Mouse (Mus musculus) erythroblast, embryonic 14.5 days (primary cell): ENCODE measurements around the gene Pkd1l3. TPM values are rescaled to one million over a fixed set of nuclear protein-coding genes. Genes with fewer than 3 reads are reported as not detected.

Experiments
- H3K27me3 ChIP-seq: 2 replicates; pipeline ENCODE4 v1.6.1; 2012; ENCODE audit warnings: inconsistent platforms; ENCODE audit not compliant: control insufficient read depth
- H3K36me3 ChIP-seq: 2 replicates; pipeline ENCODE4 v1.6.1; 2012; ENCODE audit warnings: mild to moderate bottlenecking, inconsistent platforms; ENCODE audit not compliant: control insufficient read depth
- H3K4me1 ChIP-seq: 2 replicates; pipeline ENCODE4 v1.6.1; 2012; ENCODE audit warnings: inconsistent platforms; ENCODE audit not compliant: control insufficient read depth
- H3K4me3 ChIP-seq: replicated peaks from 2 replicates; pipeline ENCODE3; 2012; ENCODE audit warnings: moderate library complexity, mild to moderate bottlenecking, inconsistent platforms
- H3K9me3 ChIP-seq: 2 replicates; pipeline ENCODE4 v1.6.1; 2012; ENCODE audit warnings: low read length, inconsistent platforms, mixed read lengths; ENCODE audit not compliant: control insufficient read depth
- GATA1 ChIP-seq: IDR thresholded peaks from 2 replicates; pipeline ENCODE4 v1.6.1; 2012; ENCODE audit warnings: low read length, inconsistent platforms, mixed read lengths
- TAL1 ChIP-seq: IDR thresholded peaks from 3 replicates; pipeline ENCODE4 v1.6.1; 2012; ENCODE audit warnings: low read length, inconsistent platforms, mixed read lengths
- polyA plus RNA-seq: library from polyadenylated mRNA; stranded (reverse); fragments of >175 nt; gene quantifications from 2 replicates; pipeline ENCODE4 v1.2.3, GENCODE M21; 2012

Pkd1l3 gene
- polyA plus RNA-seq, 1 experiment, result 0.01 TPM

- no peaks in the 10 kb centered on the region for H3K9me3 ChIP-seq
- no peak for TF ChIP-seq TAL1
- no peak for TF ChIP-seq GATA1
- H3K4me1 ChIP-seq, result no peaks in the 10 kb centered on the region
- no peaks in the 10 kb centered on the region for H3K27me3 ChIP-seq
- no peaks in the 10 kb centered on the region for H3K36me3 ChIP-seq
- H3K4me3 ChIP-seq, result no peak overlapping the region
These were observed 36.5 kb downstream of the Pkd1l3 start for GRCm38 (mm10) chr8:109650801-109651200.

- no peaks in the 10 kb centered on the region for H3K27me3 ChIP-seq
- H3K4me3 ChIP-seq, result no peak overlapping the region
- H3K4me1 ChIP-seq, result no peaks in the 10 kb centered on the region
- no peaks in the 10 kb centered on the region for H3K9me3 ChIP-seq
- TF ChIP-seq GATA1, result no peak
- H3K36me3 ChIP-seq, result no peaks in the 10 kb centered on the region
These were observed 42.5 kb downstream of the Pkd1l3 start for GRCm38 (mm10) chr8:109656860-109657259.

- Histone ChIP-seq H3K27me3 (no peaks in the 10 kb centered on the region), H3K4me3 (no peak overlapping the region), H3K4me1 (no peaks in the 10 kb centered on the region), H3K36me3 (peaks cover 7% of the 10 kb centered on the region), H3K9me3 (no peaks in the 10 kb centered on the region)
- TF ChIP-seq GATA1 (no peak), TAL1 (no peak)
These were observed 48.0 kb downstream of the Pkd1l3 start for GRCm38 (mm10) chr8:109662328-109662727.

- no peaks in the 10 kb centered on the region for H3K4me1 ChIP-seq
- H3K9me3 ChIP-seq, result no peaks in the 10 kb centered on the region
- TF ChIP-seq GATA1 (no peak), TAL1 (no peak)
- no peaks in the 10 kb centered on the region for H3K27me3 ChIP-seq
- peaks cover 45% of the 10 kb centered on the region for H3K36me3 ChIP-seq
- H3K4me3 ChIP-seq, result no peak overlapping the region
These were observed 52.3 kb downstream of the Pkd1l3 start for GRCm38 (mm10) chr8:109666616-109667015.

DNA sequence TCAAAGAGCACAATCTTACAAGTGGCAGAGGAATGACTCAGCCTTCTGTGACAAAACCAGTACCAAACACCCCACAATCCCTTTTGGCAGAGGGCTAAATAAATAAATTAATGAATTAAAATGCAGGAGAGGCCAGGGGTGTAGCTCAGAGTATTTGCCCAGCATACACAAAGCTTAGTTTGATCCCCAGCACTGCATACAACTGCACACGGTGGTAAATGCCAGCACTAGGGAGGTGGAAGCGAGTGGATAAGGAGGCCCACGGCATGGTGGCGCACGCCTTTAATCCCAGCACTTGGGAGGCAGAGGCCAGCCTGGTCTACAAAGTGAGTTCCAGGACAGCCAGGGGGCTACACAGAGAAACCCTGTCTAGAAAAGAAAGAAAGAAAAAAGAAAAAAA, 58.3 kb downstream of the Pkd1l3 start:
- Histone ChIP-seq H3K36me3 (peaks cover 95% of the 10 kb centered on the region), H3K4me1 (no peaks in the 10 kb centered on the region), H3K27me3 (no peaks in the 10 kb centered on the region), H3K9me3 (no peaks in the 10 kb centered on the region), H3K4me3 (no peak overlapping the region)
- TF ChIP-seq GATA1 (no peak), TAL1 (no peak)

DNA sequence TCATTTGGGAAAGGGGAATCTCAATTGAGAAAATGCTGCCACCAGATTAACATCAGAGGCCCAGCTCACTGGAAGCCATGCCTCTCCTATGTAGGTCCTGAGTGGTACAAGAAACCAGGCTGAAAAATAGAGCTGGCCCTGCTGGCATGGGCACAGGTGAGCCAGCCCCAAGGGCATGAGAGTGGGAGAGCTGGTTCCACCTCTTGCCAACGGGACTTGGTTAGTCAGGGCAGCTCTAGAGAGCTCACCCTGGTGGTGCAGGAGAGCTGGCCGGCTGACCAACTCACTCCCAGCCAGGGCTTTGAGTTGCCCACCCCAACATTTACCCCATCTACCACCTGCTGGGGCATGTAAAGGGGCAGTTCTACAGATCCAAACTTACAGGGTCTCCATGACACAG, 59.3 kb downstream of the Pkd1l3 start:
- no peaks in the 10 kb centered on the region for H3K9me3 ChIP-seq

DNA sequence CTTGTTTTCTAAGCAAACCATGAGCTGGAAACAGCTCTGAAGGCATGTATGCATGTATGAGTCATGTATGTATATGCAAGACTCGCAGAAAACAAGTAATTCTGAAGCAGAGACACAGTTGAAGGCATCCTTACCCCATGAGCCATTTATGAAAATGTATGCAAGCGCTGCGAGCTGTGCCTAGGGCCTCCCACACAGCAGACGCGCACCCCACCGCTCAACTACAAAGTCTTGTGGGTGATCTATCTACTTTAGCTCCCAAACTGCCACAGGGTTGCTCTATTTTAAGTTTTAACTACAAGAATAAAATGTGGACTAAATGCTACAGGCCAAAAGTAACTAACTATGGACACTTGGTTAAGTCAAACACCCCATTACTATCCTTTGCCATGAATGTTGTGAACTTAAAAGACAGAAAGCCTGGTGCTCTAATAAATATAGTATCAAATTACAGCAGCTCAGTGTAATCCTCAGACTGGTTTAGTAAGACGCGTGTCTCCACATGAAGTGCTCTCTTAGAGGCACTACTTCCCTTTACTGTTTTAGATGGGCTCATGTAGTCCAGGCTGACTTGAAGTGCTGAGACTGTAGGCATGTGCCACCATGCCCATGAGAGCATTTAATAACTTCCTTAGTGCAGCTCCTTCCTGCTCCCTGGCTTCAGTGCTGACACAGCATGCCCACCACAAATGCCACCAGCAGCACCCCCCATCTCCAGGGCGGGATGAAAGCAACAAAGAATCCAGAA, 61.8 kb downstream of the Pkd1l3 start:
- no peak overlapping the region for H3K4me3 ChIP-seq
- H3K36me3 ChIP-seq, result peaks cover 98% of the 10 kb centered on the region
- H3K4me1 ChIP-seq, result no peaks in the 10 kb centered on the region
- no peaks in the 10 kb centered on the region for H3K27me3 ChIP-seq
- no peak for TF ChIP-seq TAL1
- TF ChIP-seq GATA1, result no peak
- H3K9me3 ChIP-seq, result no peaks in the 10 kb centered on the region

More for the DNA sequence above, 59.3 kb downstream of the Pkd1l3 start:
- Histone ChIP-seq H3K4me1 (no peaks in the 10 kb centered on the region), H3K27me3 (no peaks in the 10 kb centered on the region), H3K4me3 (no peak overlapping the region), H3K36me3 (peaks cover 96% of the 10 kb centered on the region)
- no peak for TF ChIP-seq TAL1
- TF ChIP-seq GATA1, result no peak

- Histone ChIP-seq H3K27me3 (no peaks in the 10 kb centered on the region), H3K4me3 (no peak overlapping the region), H3K36me3 (peaks cover 71% of the 10 kb centered on the region), H3K4me1 (no peaks in the 10 kb centered on the region), H3K9me3 (no peaks in the 10 kb centered on the region)
- no peak for TF ChIP-seq GATA1
- no peak for TF ChIP-seq TAL1
These were observed 67.2 kb downstream of the Pkd1l3 start for GRCm38 (mm10) chr8:109681535-109681934.

DNA sequence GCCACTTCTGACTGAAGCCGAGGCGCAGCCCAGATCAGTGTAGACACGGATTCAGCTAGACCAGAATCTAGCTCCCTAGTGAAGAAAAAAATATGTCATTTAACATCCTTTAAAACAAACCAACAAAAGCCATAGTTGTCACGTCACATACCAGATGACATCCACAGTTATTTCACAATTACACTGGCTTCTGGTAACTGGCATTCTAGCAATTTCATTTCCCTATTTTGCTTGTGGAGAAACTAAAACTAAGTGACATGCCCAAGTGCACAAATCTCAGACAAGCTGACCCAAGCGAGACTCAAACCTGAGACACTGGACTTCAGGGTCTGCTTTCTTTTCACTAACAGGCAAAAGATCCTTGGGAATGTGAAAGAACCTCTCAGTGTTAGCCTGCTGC, 67.8 kb downstream of the Pkd1l3 start:
- peaks cover 66% of the 10 kb centered on the region for H3K36me3 ChIP-seq
- no peaks in the 10 kb centered on the region for H3K4me1 ChIP-seq
- TF ChIP-seq GATA1 (no peak), TAL1 (no peak)
- no peaks in the 10 kb centered on the region for H3K27me3 ChIP-seq
- no peaks in the 10 kb centered on the region for H3K9me3 ChIP-seq
- no peak overlapping the region for H3K4me3 ChIP-seq

- no peaks in the 10 kb centered on the region for H3K9me3 ChIP-seq
- H3K27me3 ChIP-seq, result no peaks in the 10 kb centered on the region
- no peak for TF ChIP-seq GATA1
- no peak for TF ChIP-seq TAL1
- no peak overlapping the region for H3K4me3 ChIP-seq
- H3K36me3 ChIP-seq, result peaks cover 31% of the 10 kb centered on the region
- peaks cover 24% of the 10 kb centered on the region for H3K4me1 ChIP-seq
These were observed 72.9 kb downstream of the Pkd1l3 start for GRCm38 (mm10) chr8:109687248-109687647.
